Mouse (Mus musculus): ENCODE results near the gene Rbm31y.
"Not testable (repeated sequence)": the region's sequence is repeated elsewhere in the genome, so short reads cannot be mapped to it uniquely, and the experiment has no call there.

Rbm31y gene

GRCm38 (mm10) chrY:17400461-17400860 is at the start of gene Rbm31y:
Gene Rbm31y (plus strand): TSS chrY:17400761.
- not testable (repeated sequence) for DNase-seq (ENCODE audit: low read depth)

All from induced T-regulatory cell, adult 2 months (primary cell).